Mouse (Mus musculus): ENCODE results near the gene Nyap2. TPM values are rescaled to one million over a fixed set of nuclear protein-coding genes. Genes with fewer than 3 reads are reported as not detected.

Nyap2 gene
- polyA plus RNA-seq (2016; fragmentation: Nextera tagmentation; extraction: Ambion mirVana), result 0.04 TPM in 1 of 2 replicates, not detected in the other

- H3K27me3 ChIP-seq (ENCODE audit: insufficient read depth, poor library complexity, severe bottlenecking), result no peaks in the 10 kb centered on the region
- H3K4me3 ChIP-seq, result no peak within 1 kb of the TSS
- no peaks in the 10 kb centered on the region for H3K36me3 ChIP-seq
- H3K4me1 ChIP-seq, result no peaks in the 10 kb centered on the region
- H3K27ac ChIP-seq, result no peak within 1 kb of the TSS
- 40% methylated on average over 16 of the region's 16 CpGs for WGBS
- DNase-seq (ENCODE audit: low spot score), result no peak
- no peaks in the 10 kb centered on the region for H3K9me3 ChIP-seq
Observed at GRCm38 (mm10) chr1:81076831-81077664, at the start of gene Nyap2. Nyap2 (plus strand) TSS chr1:81076950.

- no peak for DNase-seq (ENCODE audit: low spot score)
- Histone ChIP-seq H3K9me3 (no peaks in the 10 kb centered on the region), H3K27ac (no peak overlapping the region), H3K4me1 (no peaks in the 10 kb centered on the region), H3K27me3 (ENCODE audit: insufficient read depth, poor library complexity, severe bottlenecking) (no peaks in the 10 kb centered on the region), H3K36me3 (no peaks in the 10 kb centered on the region), H3K4me3 (no peak overlapping the region)
- WGBS, result 63% methylated on average over 5 of the region's 5 CpGs
Observed at GRCm38 (mm10) chr1:81042907-81043868, 33.6 kb upstream of the Nyap2 start.

- Histone ChIP-seq H3K27me3 (ENCODE audit: insufficient read depth, poor library complexity, severe bottlenecking) (no peaks in the 10 kb centered on the region), H3K36me3 (no peaks in the 10 kb centered on the region), H3K4me3 (no peak overlapping the region), H3K27ac (no peak overlapping the region), H3K4me1 (no peaks in the 10 kb centered on the region), H3K9me3 (no peaks in the 10 kb centered on the region)
- 77% methylated on average over 5 of the region's 5 CpGs for WGBS
- no peak for DNase-seq (ENCODE audit: low spot score)
Observed at GRCm38 (mm10) chr1:81058340-81058739, 18.4 kb upstream of the Nyap2 start.

- no peaks in the 10 kb centered on the region for H3K4me1 ChIP-seq
- no peak for DNase-seq (ENCODE audit: low spot score)
- no peaks in the 10 kb centered on the region for H3K36me3 ChIP-seq
- no peak overlapping the region for H3K27ac ChIP-seq
- H3K27me3 ChIP-seq (ENCODE audit: insufficient read depth, poor library complexity, severe bottlenecking), result no peaks in the 10 kb centered on the region
- H3K9me3 ChIP-seq, result no peaks in the 10 kb centered on the region
- WGBS, result 71% methylated on average over 2 of the region's 2 CpGs
- H3K4me3 ChIP-seq, result no peak overlapping the region
Observed at GRCm38 (mm10) chr1:81058835-81059234, 17.9 kb upstream of the Nyap2 start.

GRCm38 (mm10) chr1:81062811-81063210, 13.9 kb upstream of the Nyap2 start:
- no peaks in the 10 kb centered on the region for H3K4me1 ChIP-seq
- H3K27me3 ChIP-seq (ENCODE audit: insufficient read depth, poor library complexity, severe bottlenecking), result no peaks in the 10 kb centered on the region
- H3K27ac ChIP-seq, result no peak overlapping the region
- DNase-seq (ENCODE audit: low spot score), result no peak
- WGBS, result 88% methylated on average over 2 of the region's 2 CpGs
- no peaks in the 10 kb centered on the region for H3K36me3 ChIP-seq
- no peaks in the 10 kb centered on the region for H3K9me3 ChIP-seq
- no peak overlapping the region for H3K4me3 ChIP-seq

- WGBS, result 70% methylated on average over 9 of the region's 9 CpGs
- no peak overlapping the region for H3K27ac ChIP-seq
- no peak overlapping the region for H3K4me3 ChIP-seq
- no peaks in the 10 kb centered on the region for H3K27me3 ChIP-seq (ENCODE audit: insufficient read depth, poor library complexity, severe bottlenecking)
- H3K36me3 ChIP-seq, result no peaks in the 10 kb centered on the region
- H3K9me3 ChIP-seq, result no peaks in the 10 kb centered on the region
- DNase-seq (ENCODE audit: low spot score), result no peak
- no peaks in the 10 kb centered on the region for H3K4me1 ChIP-seq
Observed at GRCm38 (mm10) chr1:81076259-81076658, 491 bp upstream of the Nyap2 start.

GRCm38 (mm10) chr1:81077665-81078314, 1.0 kb downstream of the Nyap2 start:
- no peak for DNase-seq (ENCODE audit: low spot score)
- WGBS, result 79% methylated on average over 9 of the region's 9 CpGs
- Histone ChIP-seq H3K4me3 (no peak overlapping the region), H3K27ac (no peak overlapping the region), H3K9me3 (no peaks in the 10 kb centered on the region), H3K36me3 (no peaks in the 10 kb centered on the region), H3K27me3 (ENCODE audit: insufficient read depth, poor library complexity, severe bottlenecking) (no peaks in the 10 kb centered on the region), H3K4me1 (no peaks in the 10 kb centered on the region)

GRCm38 (mm10) chr1:81087485-81087884, 10.7 kb downstream of the Nyap2 start:
- Histone ChIP-seq H3K27me3 (ENCODE audit: insufficient read depth, poor library complexity, severe bottlenecking) (no peaks in the 10 kb centered on the region), H3K4me3 (no peak overlapping the region), H3K36me3 (no peaks in the 10 kb centered on the region), H3K9me3 (no peaks in the 10 kb centered on the region), H3K27ac (no peak overlapping the region), H3K4me1 (no peaks in the 10 kb centered on the region)
- 85% methylated on average over 5 of the region's 5 CpGs for WGBS
- DNase-seq (ENCODE audit: low spot score), result no peak

GRCm38 (mm10) chr1:81090400-81090799, 13.7 kb downstream of the Nyap2 start:
- DNase-seq (ENCODE audit: low spot score), result no peak
- H3K9me3 ChIP-seq, result no peaks in the 10 kb centered on the region
- no peak overlapping the region for H3K4me3 ChIP-seq
- H3K27ac ChIP-seq, result no peak overlapping the region
- H3K36me3 ChIP-seq, result no peaks in the 10 kb centered on the region
- no peaks in the 10 kb centered on the region for H3K27me3 ChIP-seq (ENCODE audit: insufficient read depth, poor library complexity, severe bottlenecking)
- no peaks in the 10 kb centered on the region for H3K4me1 ChIP-seq
- WGBS, result 88% methylated on average over 1 of the region's 1 CpGs

GRCm38 (mm10) chr1:81090979-81091378, 14.2 kb downstream of the Nyap2 start:
- no peak for DNase-seq (ENCODE audit: low spot score)
- WGBS, result 77% methylated on average over 3 of the region's 3 CpGs

GRCm38 (mm10) chr1:81092056-81092455, 15.3 kb downstream of the Nyap2 start:
- 74% methylated on average over 2 of the region's 2 CpGs for WGBS
- DNase-seq (ENCODE audit: low spot score), result no peak
- Histone ChIP-seq H3K9me3 (no peaks in the 10 kb centered on the region), H3K27ac (no peak overlapping the region), H3K36me3 (no peaks in the 10 kb centered on the region), H3K4me1 (no peaks in the 10 kb centered on the region), H3K4me3 (no peak overlapping the region), H3K27me3 (ENCODE audit: insufficient read depth, poor library complexity, severe bottlenecking) (no peaks in the 10 kb centered on the region)

More at GRCm38 (mm10) chr1:81090979-81091378, 14.2 kb downstream of the Nyap2 start:
- Histone ChIP-seq H3K27me3 (ENCODE audit: insufficient read depth, poor library complexity, severe bottlenecking) (no peaks in the 10 kb centered on the region), H3K4me3 (no peak overlapping the region), H3K9me3 (no peaks in the 10 kb centered on the region), H3K27ac (no peak overlapping the region), H3K4me1 (no peaks in the 10 kb centered on the region), H3K36me3 (no peaks in the 10 kb centered on the region)

- no peaks in the 10 kb centered on the region for H3K27me3 ChIP-seq (ENCODE audit: insufficient read depth, poor library complexity, severe bottlenecking)
- no peaks in the 10 kb centered on the region for H3K9me3 ChIP-seq
- 89% methylated on average over 4 of the region's 4 CpGs for WGBS
- no peaks in the 10 kb centered on the region for H3K4me1 ChIP-seq
- no peak for DNase-seq (ENCODE audit: low spot score)
- H3K4me3 ChIP-seq, result no peak overlapping the region
- H3K27ac ChIP-seq, result no peak overlapping the region
- no peaks in the 10 kb centered on the region for H3K36me3 ChIP-seq
Observed at GRCm38 (mm10) chr1:81092886-81093285, 16.1 kb downstream of the Nyap2 start.
